Mouse (Mus musculus) regulatory T cell (primary cell): ENCODE measurements around the gene Katnbl1.
"Not testable (repeated sequence)": the region's sequence is repeated elsewhere in the genome, so short reads cannot be mapped to it uniquely, and the experiment has no call there.

ENCODE experiments used
- in situ Hi-C: fragments of 300-600 bp; cut with MboI, MseI; formaldehyde crosslinking; loops from one replicate; pipeline ENCODE4 v1.15.1; 2025; ENCODE audit warnings: high pct_unique_total_duplicates

The Katnbl1 gene

GRCm38 (mm10) chr2:112392689-112393088 is 13.7 kb downstream of the Katnbl1 start:
- in situ Hi-C loops: no loop called here

- in situ Hi-C loops: no loop called here
These were observed 14.9 kb downstream of the Katnbl1 start for GRCm38 (mm10) chr2:112393958-112394357.

- in situ Hi-C loops: no loop called here
These were observed 17.6 kb downstream of the Katnbl1 start for GRCm38 (mm10) chr2:112396649-112397048.

- in situ Hi-C loops: no loop called here
These were observed 28.0 kb downstream of the Katnbl1 start for GRCm38 (mm10) chr2:112407030-112407429.

GRCm38 (mm10) chr2:112425308-112425707 is 46.3 kb downstream of the Katnbl1 start:
- in situ Hi-C loops: no loop called here

GRCm38 (mm10) chr2:112428534-112428933 is 49.5 kb downstream of the Katnbl1 start:
- in situ Hi-C loops: not testable (repeated sequence)

- in situ Hi-C loops: no loop called here
These were observed 50.7 kb downstream of the Katnbl1 start for GRCm38 (mm10) chr2:112429665-112430064.

GRCm38 (mm10) chr2:112430403-112430802 is 51.4 kb downstream of the Katnbl1 start:
- in situ Hi-C loops: no loop called here

- in situ Hi-C loops: no loop called here
These were observed 53.5 kb downstream of the Katnbl1 start for GRCm38 (mm10) chr2:112432523-112432922.

GRCm38 (mm10) chr2:112433359-112433758 is 54.3 kb downstream of the Katnbl1 start:
- in situ Hi-C loops: no loop called here

- in situ Hi-C loops: no loop called here
These were observed 57.3 kb downstream of the Katnbl1 start for GRCm38 (mm10) chr2:112436292-112436691.

- in situ Hi-C loops: no loop called here
These were observed 58.6 kb downstream of the Katnbl1 start for GRCm38 (mm10) chr2:112437589-112437988.

GRCm38 (mm10) chr2:112443491-112443890 is 64.5 kb downstream of the Katnbl1 start:
- in situ Hi-C loops: no loop called here

- in situ Hi-C loops: no loop called here
These were observed 66.5 kb downstream of the Katnbl1 start for GRCm38 (mm10) chr2:112445511-112445910.

GRCm38 (mm10) chr2:112448046-112448445 is 69.0 kb downstream of the Katnbl1 start:
- in situ Hi-C loops: not testable (repeated sequence)

GRCm38 (mm10) chr2:112448510-112449059 is 69.6 kb downstream of the Katnbl1 start:
- in situ Hi-C loops: no loop called here

- in situ Hi-C loops: loop anchor here (5.0 kb wide), 1 partner anchor 77 kb away; no protein-coding TSS in a partner anchor
These were observed 70.7 kb downstream of the Katnbl1 start for GRCm38 (mm10) chr2:112449597-112450296.

GRCm38 (mm10) chr2:112452513-112452912 is 73.5 kb downstream of the Katnbl1 start:
- in situ Hi-C loops: loop anchor here (5.0 kb wide), 1 partner anchor 80 kb away; no protein-coding TSS in a partner anchor

- in situ Hi-C loops: loop anchor here (5.0 kb wide), 1 partner anchor 82 kb away; no protein-coding TSS in a partner anchor
These were observed 75.3 kb downstream of the Katnbl1 start for GRCm38 (mm10) chr2:112454125-112454861.

GRCm38 (mm10) chr2:112454862-112455564 is 76.0 kb downstream of the Katnbl1 start, which contains the start of gene Emc7:
Gene Emc7 (plus strand): TSS chr2:112454997.
- in situ Hi-C loops: loop anchor here (5.0 kb wide), 2 partner anchors 83 to 188 kb away; partner anchors contain the start of genes Gm21985 and Slc12a6

GRCm38 (mm10) chr2:112460557-112460956 is 81.5 kb downstream of the Katnbl1 start:
- in situ Hi-C loops: loop anchor here (10.0 kb wide), 1 partner anchor 1384 kb away; the partner anchor contains the start of gene Arhgap11a
